ENCODE assay signal across 8 mouse cellular contexts in the genomic region with DNA sequence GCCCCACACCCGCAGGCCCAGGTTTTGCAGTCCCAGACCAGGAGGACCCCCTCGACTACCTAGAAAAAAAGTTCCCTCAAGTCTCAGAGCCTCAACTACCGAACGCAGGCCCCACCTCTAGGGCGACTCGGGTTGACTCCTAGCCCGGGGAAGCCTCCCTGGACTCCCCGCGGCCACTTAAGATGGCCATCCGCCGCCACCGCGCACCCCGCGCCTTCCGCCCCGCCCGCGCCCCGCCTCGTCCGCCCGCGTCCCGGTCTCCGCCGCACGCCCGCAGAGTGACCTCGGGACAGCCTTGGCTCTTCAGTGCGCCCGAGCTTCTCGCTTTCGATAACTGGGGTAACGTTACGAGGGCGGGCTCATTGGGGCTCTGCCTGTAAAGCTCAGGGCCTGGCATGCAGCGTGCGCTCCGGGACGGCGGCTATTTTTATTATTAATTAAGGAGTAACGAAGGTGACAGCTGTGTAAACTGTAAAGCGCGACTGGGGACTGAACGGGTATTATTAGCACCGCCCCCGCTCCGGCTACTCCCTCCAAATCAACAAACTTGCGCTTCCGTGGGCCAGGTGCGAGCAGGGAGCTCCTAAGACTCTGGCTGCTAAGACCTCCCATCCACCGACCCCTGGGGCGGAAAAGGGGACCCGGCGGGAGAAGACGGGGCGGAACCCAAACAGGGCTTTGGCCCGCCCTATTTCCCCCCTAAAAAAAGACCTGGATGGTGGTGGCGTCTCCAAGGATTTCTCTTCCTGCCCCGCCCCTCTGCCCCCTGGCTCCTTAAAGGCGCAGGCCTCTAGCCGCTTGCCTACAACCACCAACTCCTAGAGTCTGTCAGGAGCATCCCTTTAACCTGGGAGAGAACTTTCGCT. TPM values are rescaled to one million over a fixed set of nuclear protein-coding genes. Genes with fewer than 3 reads are reported as not detected.
DNase-seq lines count a peak whose midpoint lies in the region; ATAC-seq and TF ChIP-seq lines count a peak whose summit lies in the region.

A gene (minus strand): TSS at position 624 of the 866 bp plus-strand sequence.

- peak within 1 kb of the TSS; percentile 65; the same call in 1 of the 2 replicates for H3K27ac ChIP-seq in cerebellum, adult 2 months (ENCODE audit: insufficient read depth, low read length)
- H3K27ac ChIP-seq in lung, embryonic 16.5 days (ENCODE audit: low read length) = peak within 1 kb of the TSS; percentile 98

- ATAC-seq in frontal cortex, adult (ENCODE audit: low TSS enrichment) = peak; percentile 85
- peak; percentile 33 to 35 for ATAC-seq in hematopoietic stem cell, adult 5-6 weeks (replicated peaks in 1 of 2; ENCODE audit: insufficient read depth in 1 of 2, low FRiP score in 2 of 2, low TSS enrichment in 1 of 2, low read depth in 1 of 2, poor library complexity in 2 of 2, severe bottlenecking in 2 of 2)
- peak; percentile 89 for ATAC-seq in lung, embryonic 16.5 days (ENCODE audit: low read depth)

- no peak for TF ChIP-seq CTCF in cerebellum, adult 2 months (IDR thresholded peaks at IDR 0.05; ENCODE audit: borderline replicate concordance, insufficient read depth, low read depth, low read length)

- peaks cover 8% of the 10 kb centered on the region; the same call in 1 of the 2 replicates for H3K4me1 ChIP-seq in cerebellum, adult 2 months (ENCODE audit: control insufficient read depth, insufficient read depth, low read length)
- H3K4me1 ChIP-seq in lung, embryonic 16.5 days (replicated peaks; ENCODE audit: control insufficient read depth, insufficient read depth, low read length) = peaks cover 29% of the 10 kb centered on the region

- no peaks in the 10 kb centered on the region for H3K27me3 ChIP-seq in cerebellum, adult 2 months (ENCODE audit: control insufficient read depth, insufficient read depth, low read length)
- H3K27me3 ChIP-seq in lung, embryonic 16.5 days (ENCODE audit: control insufficient read depth, insufficient read depth, low read depth, low read length) = no peaks in the 10 kb centered on the region

- DNase-seq in MEL-GATA-1-ER (ENCODE audit: extremely low read depth, low read depth) = peak; percentile 64
- DNase-seq in cerebellum, adult 2 months = peak; percentile 88 to 91
- peak; percentile 74 for DNase-seq in layer of hippocampus, adult 9-11 months
- DNase-seq in ovary, postnatal 14 days (ENCODE audit: low spot score) = peak; percentile 72
- DNase-seq in thymus, postnatal 4 days = peak; percentile 52

- H3K4me2 ChIP-seq in lung, embryonic 16.5 days (ENCODE audit: low read depth, low read length) = peak within 1 kb of the TSS; percentile 80

- WGBS in cerebellum, adult 2 months = under 1% methylated on average over 64 of the region's 64 CpGs
- under 1% methylated on average over 63 of the region's 64 CpGs for WGBS in lung, embryonic 16.5 days

- peak within 1 kb of the TSS; percentile 90 for H3K4me3 ChIP-seq in cerebellum, adult 2 months (replicated peaks; ENCODE audit: insufficient read depth, low read depth, low read length)
- peak within 1 kb of the TSS; percentile 89 for H3K4me3 ChIP-seq in lung, embryonic 16.5 days (ENCODE audit: low read length)

- peak within 1 kb of the TSS; percentile 98 for H3K9ac ChIP-seq in lung, embryonic 16.5 days (ENCODE audit: low read length)

- H3K9me3 ChIP-seq in lung, embryonic 16.5 days (ENCODE audit: control insufficient read depth, low read length) = no peaks in the 10 kb centered on the region

- no peak for TF ChIP-seq POLR2A in cerebellum, adult 2 months (IDR thresholded peaks at IDR 0.05; ENCODE audit: borderline replicate concordance, insufficient read depth, low read length)

- peaks cover 8% of the 10 kb centered on the region for H3K36me3 ChIP-seq in lung, embryonic 16.5 days (ENCODE audit: control insufficient read depth, insufficient read depth, low read length)

RNA-seq across cellular contexts. Expression of the gene that starts here (rescaled TPM):
- 35.4 and 43.9 TPM in 2 replicates for polyA plus RNA-seq in cerebellum, adult 2 months (2012; rRNA removed)
- 11.0 and 11.9 TPM in 2 replicates for total RNA-seq in hematopoietic stem cell, adult 5-6 weeks (2017)
- polyA plus RNA-seq in lung, embryonic 16.5 days (2015; fragmentation: Nextera tagmentation; extraction: Ambion mirVana) = 34.8 and 35.7 TPM in 2 replicates

Comparison
In these comparisons a context has a peak if more than half of its experiments do, and no peak if none do; other contexts are left out.
1. Peak in every context shown above with its lines: DNase-seq, ATAC-seq, H3K4me3 ChIP-seq and H3K27ac ChIP-seq.
2. ATAC-seq: peak in every context shown above with its lines; median percentile 89 in lung, embryonic 16.5 days; 85 in frontal cortex, adult; 34 in hematopoietic stem cell, adult 5-6 weeks.